Mouse (Mus musculus) megakaryocyte, embryonic 14.5 days (primary cell): Measurements from ENCODE around the gene Ino80d.

Experiments used
- FLI1 ChIP-seq: IDR thresholded peaks from 2 replicates; pipeline ENCODE4 v1.6.1; 2012; ENCODE audit warnings: low read length, inconsistent platforms, mixed read lengths
- GATA1 ChIP-seq: IDR thresholded peaks from 3 replicates; pipeline ENCODE4 v1.6.1; 2012; ENCODE audit warnings: mixed read lengths, low read length, inconsistent platforms, borderline replicate concordance

- TF ChIP-seq GATA1: no peak
- no peak for TF ChIP-seq FLI1
These were observed 5.2 kb upstream of the Ino80d start for GRCm38 (mm10) chr1:63119675-63120074.
